20 mouse cellular contexts compared by ENCODE assay signal in genomic region chr5:130325486-130325885, GRCm38 (mm10). TPM values are rescaled to one million over a fixed set of nuclear protein-coding genes. Genes with fewer than 3 reads are reported as not detected.
DNase-seq lines count a peak whose midpoint lies in the region; ATAC-seq lines count a peak whose summit lies in the region.
"Had no signal": no experiment of that assay in that cellular context is flagged by ENCODE, and none has a peak within 500 bp of the region (broad histone marks: within the 10 kb centered on the region; RNA-seq: fewer than 3 reads in every experiment).

No protein-coding gene starts in this region.

- peaks cover 3% of the 10 kb centered on the region; the same call in 1 of the 2 replicates for H3K36me3 ChIP-seq in forebrain, embryonic 16.5 days (ENCODE audit: control insufficient read depth, insufficient read depth)

- no peak for ATAC-seq in forebrain, embryonic 16.5 days
- no peak for ATAC-seq in inflammation-experienced regulatory T-cells, adult 6 months
- ATAC-seq: forebrain, embryonic 13.5 days; forebrain, embryonic 15.5 days had no signal

- H3K9me3 ChIP-seq in forebrain, embryonic 16.5 days (ENCODE audit: control insufficient read depth, low read length): peaks cover 3% of the 10 kb centered on the region; the same call in 1 of the 2 replicates
- H3K9me3 ChIP-seq: forebrain, embryonic 15.5 days had no signal

- H3K27ac ChIP-seq in forebrain, embryonic 16.5 days (ENCODE audit: low read length): no peak overlapping the region
- H3K27ac ChIP-seq: embryonic facial prominence, embryonic 10.5 days; embryonic facial prominence, embryonic 12.5 days; forebrain, embryonic 13.5 days; forebrain, embryonic 15.5 days had no signal

- DNase-seq in adrenal gland, adult 2 months: peak; percentile 66
- DNase-seq in adrenal gland, adult 18-20 months (ENCODE audit: low spot score in 2 of 2): no peak
- peak; percentile 51 for DNase-seq in adrenal gland, adult 8-10 months
- peak; percentile 43 for DNase-seq in adrenal gland, postnatal 10 days
- DNase-seq in adrenal gland, postnatal 25 days: peak; percentile 20
- no peak for DNase-seq in lung, postnatal 36 days
- DNase-seq: cerebellum, adult 11-12 months; cerebellum, adult 2 months; cerebellum, adult 9-10 months had no signal

- H3K4me3 ChIP-seq in forebrain, embryonic 16.5 days (replicated peaks; ENCODE audit: low read length): no peak overlapping the region
- H3K4me3 ChIP-seq: embryonic facial prominence, embryonic 10.5 days; embryonic facial prominence, embryonic 12.5 days; forebrain, embryonic 13.5 days; forebrain, embryonic 15.5 days had no signal

- no peaks in the 10 kb centered on the region for H3K27me3 ChIP-seq in forebrain, embryonic 16.5 days (replicated peaks; ENCODE audit: control insufficient read depth, insufficient read depth, low read length)
- H3K27me3 ChIP-seq: embryonic facial prominence, embryonic 12.5 days; forebrain, embryonic 13.5 days; forebrain, embryonic 15.5 days had no signal

- no peak overlapping the region for H3K9ac ChIP-seq in forebrain, embryonic 16.5 days (replicated peaks; ENCODE audit: low read depth, low read length)
- H3K9ac ChIP-seq: embryonic facial prominence, embryonic 12.5 days; forebrain, embryonic 13.5 days; forebrain, embryonic 15.5 days had no signal

- WGBS in forebrain, embryonic 16.5 days: 97% methylated on average over 8 of the region's 8 CpGs

- H3K4me1 ChIP-seq in forebrain, embryonic 16.5 days (replicated peaks; ENCODE audit: control insufficient read depth, insufficient read depth, low read length): 0 out of 2 replicates have a peak, but pooled peaks cover 3% of the 10 kb centered on the region
- H3K4me1 ChIP-seq: embryonic facial prominence, embryonic 10.5 days; embryonic facial prominence, embryonic 12.5 days had no signal

- H3K4me2 ChIP-seq in forebrain, embryonic 16.5 days (ENCODE audit: low read length): no peak overlapping the region
- H3K4me2 ChIP-seq: embryonic facial prominence, embryonic 12.5 days; forebrain, embryonic 13.5 days; forebrain, embryonic 15.5 days had no signal

RNA-seq across cellular contexts. Expression of gene Caln1, which starts 43.8 kb away (rescaled TPM):
- 10 to 100 TPM; 33.7 to 46.2 TPM for total RNA-seq in adrenal gland, adult 2 months (2021)
- polyA plus RNA-seq in adrenal gland, adult 2 months (2012; rRNA removed): 19.4 and 19.7 TPM in 2 replicates
- total RNA-seq in adrenal gland, adult 18-20 months (2021): 10 to 100 TPM; 36.3 to 37.2 TPM
- 10 to 100 TPM; 48.9 to 84.6 (median 58.6) TPM for total RNA-seq in adrenal gland, adult 8-10 months (2022)
- total RNA-seq in adrenal gland, postnatal 10 days (2021): 10 to 100 TPM; 26.8 to 33.5 TPM
- total RNA-seq in adrenal gland, postnatal 25 days (2021): 49.2 and 56.7 TPM in 2 replicates
- 21.2 and 24.4 TPM in 2 replicates for polyA plus RNA-seq in forebrain, embryonic 16.5 days (2015; fragmentation: Nextera tagmentation; extraction: Ambion mirVana)
- polyA plus RNA-seq in inflammation-experienced regulatory T-cells, adult 6 months (2017; shearing (Covaris generic)): not detected
- total RNA-seq: ES-E14, MEL had no signal

RNA-seq across cellular contexts. Expression of gene A330070K13Rik, which starts 58.9 kb away (rescaled TPM):
- not detected for total RNA-seq in adrenal gland, adult 2 months (2021)
- not detected in 2 replicates for polyA plus RNA-seq in adrenal gland, adult 2 months (2012; rRNA removed)
- not detected for total RNA-seq in adrenal gland, adult 18-20 months (2021)
- total RNA-seq in adrenal gland, adult 8-10 months (2022): not detected
- not detected for total RNA-seq in adrenal gland, postnatal 10 days (2021)
- total RNA-seq in adrenal gland, postnatal 25 days (2021): not detected in 2 replicates
- not detected in 2 replicates for polyA plus RNA-seq in forebrain, embryonic 16.5 days (2015; fragmentation: Nextera tagmentation; extraction: Ambion mirVana)
- not detected for polyA plus RNA-seq in inflammation-experienced regulatory T-cells, adult 6 months (2017; shearing (Covaris generic))
- total RNA-seq: ES-E14, MEL had no signal
- polyA plus RNA-seq: C2C12; embryonic facial prominence, embryonic 10.5 days; embryonic facial prominence, embryonic 12.5 days; embryonic facial prominence, embryonic 14.5 days; forebrain, embryonic 11.5 days; forebrain, embryonic 13.5 days; forebrain, embryonic 15.5 days had no signal

Comparison
In these comparisons a context has a peak if more than half of its experiments do, and no peak if none do; other contexts are left out.
1. DNase-seq: peak in adrenal gland, adult 2 months (single experiment), adrenal gland, adult 8-10 months (single experiment), adrenal gland, postnatal 10 days (single experiment) and adrenal gland, postnatal 25 days (single experiment); none in adrenal gland, adult 18-20 months (0 of 2) and lung, postnatal 36 days (single experiment).